Mouse (Mus musculus) hindbrain, embryonic 14.5 days (tissue): Measurements from ENCODE around the gene Lmo1. TPM values are rescaled to one million over a fixed set of nuclear protein-coding genes. Genes with fewer than 3 reads are reported as not detected.

Source experiments
- ATAC-seq: fragments of 200-750 bp; cut with Nextera tagmentation; 2 replicates; pipeline ENCODE4 v1.8.0; 2017; ENCODE audit warnings: moderate number of reproducible peaks, mild to moderate bottlenecking, moderate TSS enrichment, moderate library complexity; ENCODE audit not compliant: low FRiP score
- DNase-seq: peaks from one replicate; pipeline ENCODE4 v3.0.0-alpha.2; 2015; ENCODE audit warnings: low spot score
- H3K27ac ChIP-seq: fragments of 300-500 bp; sonication (generic); 2 replicates; pipeline ENCODE4 v1.5.1; 2014; ENCODE audit warnings: mild to moderate bottlenecking, moderate library complexity
- H3K27me3 ChIP-seq: fragments of 300-500 bp; sonication (generic); 2 replicates; pipeline ENCODE4 v1.6.1; 2014; ENCODE audit warnings: mild to moderate bottlenecking, low read length, mixed read lengths; ENCODE audit not compliant: control insufficient read depth, insufficient read depth
- H3K36me3 ChIP-seq: fragments of 300-500 bp; sonication (generic); replicated peaks from 2 replicates; pipeline ENCODE4 v1.6.1; 2014; ENCODE audit not compliant: control insufficient read depth, insufficient read depth
- H3K4me1 ChIP-seq: fragments of 300-500 bp; sonication (generic); replicated peaks from 2 replicates; pipeline ENCODE4 v1.6.1; 2014; ENCODE audit warnings: antibody characterized with exemption, low read length, mixed read lengths; ENCODE audit not compliant: control insufficient read depth, insufficient read depth
- H3K4me2 ChIP-seq: fragments of 300-500 bp; sonication (generic); replicated peaks from 2 replicates; pipeline ENCODE4 v1.6.1; 2014; ENCODE audit warnings: mild to moderate bottlenecking, moderate library complexity
- H3K4me3 ChIP-seq: fragments of 300-500 bp; sonication (generic); replicated peaks from 2 replicates; pipeline ENCODE4 v1.5.1; 2014; ENCODE audit warnings: mild to moderate bottlenecking, low read length
- H3K9ac ChIP-seq: fragments of 300-500 bp; sonication (generic); 2 replicates; pipeline ENCODE4 v1.6.1; 2014
- H3K9me3 ChIP-seq: fragments of 300-500 bp; sonication (generic); 2 replicates; pipeline ENCODE4 v1.6.1; 2016; ENCODE audit warnings: low read length; ENCODE audit not compliant: control insufficient read depth
- WGBS: fragments of 180-500 bp; shearing (Covaris S2); extraction: QIAGEN DNeasy Blood & Tissue Kit; methylation state at CpG from one replicate; pipeline ENCODE4 v1.1.7; 2014; 5-methylcytosine and 5-hydroxymethylcytosine counted together
- polyA plus RNA-seq: library from polyadenylated mRNA; unstranded; fragments of >200 nt; fragmentation: Nextera tagmentation; extraction: Ambion mirVana; gene quantifications from 2 replicates; pipeline ENCODE4 v1.2.1, GENCODE M21; 2014

The Lmo1 gene
- polyA plus RNA-seq, 1 experiment from 2014 or later: 55.2 TPM

- H3K27ac ChIP-seq: no peak overlapping the region
- no peak overlapping the region for H3K9ac ChIP-seq
- 48% methylated on average over 5 of the region's 5 CpGs for WGBS
- DNase-seq (no peak), ATAC-seq (no peak)
- H3K4me3 ChIP-seq: no peak overlapping the region
- H3K27me3 ChIP-seq: peaks cover 35% of the 10 kb centered on the region; the same call in 1 of the 2 replicates
- no peak overlapping the region for H3K4me2 ChIP-seq
- H3K4me1 ChIP-seq: peaks cover under 1% of the 10 kb centered on the region; the same call in 1 of the 2 replicates
- H3K36me3 ChIP-seq: no peaks in the 10 kb centered on the region
- H3K9me3 ChIP-seq: no peaks in the 10 kb centered on the region
Observed at GRCm38 (mm10) chr7:109185564-109185963, 10.6 kb upstream of the Lmo1 start.

- H3K9me3 ChIP-seq: no peaks in the 10 kb centered on the region
- peaks cover 38% of the 10 kb centered on the region for H3K27me3 ChIP-seq
- H3K27ac ChIP-seq: no peak overlapping the region
- 61% methylated on average over 3 of the region's 3 CpGs for WGBS
- no peak overlapping the region for H3K4me2 ChIP-seq
- H3K4me3 ChIP-seq: no peak overlapping the region
- peaks cover 11% of the 10 kb centered on the region for H3K4me1 ChIP-seq
- no peaks in the 10 kb centered on the region for H3K36me3 ChIP-seq
- no peak for ATAC-seq
- no peak overlapping the region for H3K9ac ChIP-seq
- no peak for DNase-seq
Observed at GRCm38 (mm10) chr7:109176688-109177087, 1.7 kb upstream of the Lmo1 start.

- ATAC-seq: peak; percentile 25; the same call in 1 of the 2 replicates
- Histone ChIP-seq H3K4me3 (peak overlapping the region; percentile 59), H3K36me3 (no peaks in the 10 kb centered on the region), H3K27ac (no peak overlapping the region), H3K9me3 (no peaks in the 10 kb centered on the region), H3K4me2 (peak overlapping the region; percentile 99), H3K4me1 (peaks cover 11% of the 10 kb centered on the region), H3K9ac (peak overlapping the region; percentile 85; the same call in 1 of the 2 replicates), H3K27me3 (peaks cover 38% of the 10 kb centered on the region)
- 6% methylated on average over 13 of the region's 13 CpGs for WGBS
- no peak for DNase-seq
Observed at GRCm38 (mm10) chr7:109175670-109176625, 941 bp upstream of the Lmo1 start.

- Histone ChIP-seq H3K9ac (peak overlapping the region; percentile 85), H3K36me3 (no peaks in the 10 kb centered on the region), H3K4me3 (peak overlapping the region; percentile 59), H3K4me2 (peak overlapping the region; percentile 99), H3K27me3 (peaks cover 35% of the 10 kb centered on the region), H3K27ac (peak overlapping the region; percentile 82), H3K4me1 (peaks cover 13% of the 10 kb centered on the region), H3K9me3 (no peaks in the 10 kb centered on the region)
- WGBS: 5% methylated on average over 31 of the region's 31 CpGs
- ATAC-seq (peak; percentile 29; the same call in 1 of the 2 replicates), DNase-seq (no peak)
Observed at GRCm38 (mm10) chr7:109174337-109174948, 564 bp downstream of the Lmo1 start.

DNA sequence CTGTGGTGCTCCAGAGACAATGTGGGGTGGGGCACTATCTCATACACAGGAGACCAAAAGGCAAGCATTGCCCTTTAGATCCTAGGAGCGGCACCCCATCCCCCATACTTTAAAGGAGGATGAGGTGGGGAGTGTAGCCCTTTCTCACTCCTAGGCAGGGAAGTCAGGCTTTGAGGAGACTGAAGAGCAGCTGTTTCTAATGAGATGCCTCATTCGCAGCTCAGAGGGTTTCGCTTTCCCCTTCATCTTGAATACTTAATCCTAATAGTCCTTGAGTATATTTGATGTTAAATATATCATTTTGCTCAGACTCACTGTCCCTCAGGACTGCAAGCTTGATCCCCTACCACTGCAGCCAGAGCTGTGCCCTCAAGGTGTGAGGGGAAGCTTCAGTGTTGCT lies 3.1 kb downstream of the Lmo1 start:
- DNase-seq: no peak
- no peak overlapping the region for H3K27ac ChIP-seq
- no peaks in the 10 kb centered on the region for H3K9me3 ChIP-seq
- no peaks in the 10 kb centered on the region for H3K36me3 ChIP-seq
- H3K27me3 ChIP-seq: peaks cover 33% of the 10 kb centered on the region
- no peak overlapping the region for H3K4me3 ChIP-seq
- H3K9ac ChIP-seq: no peak overlapping the region
- peak overlapping the region; percentile 99 for H3K4me2 ChIP-seq
- no peak for ATAC-seq
- H3K4me1 ChIP-seq: peaks cover 19% of the 10 kb centered on the region
- WGBS: 30% methylated on average over 3 of the region's 3 CpGs

- Histone ChIP-seq H3K9ac (peak overlapping the region; percentile 75), H3K36me3 (no peaks in the 10 kb centered on the region), H3K9me3 (no peaks in the 10 kb centered on the region), H3K4me1 (peaks cover 26% of the 10 kb centered on the region), H3K27me3 (peaks cover 33% of the 10 kb centered on the region), H3K27ac (peak overlapping the region; percentile 87), H3K4me2 (peak overlapping the region; percentile 98), H3K4me3 (peak overlapping the region; percentile 72)
- DNase-seq (peak; percentile 88), ATAC-seq (peak; percentile 66)
- under 1% methylated on average over 17 of the region's 17 CpGs for WGBS
Observed at GRCm38 (mm10) chr7:109170441-109170820, 4.6 kb downstream of the Lmo1 start.

DNA sequence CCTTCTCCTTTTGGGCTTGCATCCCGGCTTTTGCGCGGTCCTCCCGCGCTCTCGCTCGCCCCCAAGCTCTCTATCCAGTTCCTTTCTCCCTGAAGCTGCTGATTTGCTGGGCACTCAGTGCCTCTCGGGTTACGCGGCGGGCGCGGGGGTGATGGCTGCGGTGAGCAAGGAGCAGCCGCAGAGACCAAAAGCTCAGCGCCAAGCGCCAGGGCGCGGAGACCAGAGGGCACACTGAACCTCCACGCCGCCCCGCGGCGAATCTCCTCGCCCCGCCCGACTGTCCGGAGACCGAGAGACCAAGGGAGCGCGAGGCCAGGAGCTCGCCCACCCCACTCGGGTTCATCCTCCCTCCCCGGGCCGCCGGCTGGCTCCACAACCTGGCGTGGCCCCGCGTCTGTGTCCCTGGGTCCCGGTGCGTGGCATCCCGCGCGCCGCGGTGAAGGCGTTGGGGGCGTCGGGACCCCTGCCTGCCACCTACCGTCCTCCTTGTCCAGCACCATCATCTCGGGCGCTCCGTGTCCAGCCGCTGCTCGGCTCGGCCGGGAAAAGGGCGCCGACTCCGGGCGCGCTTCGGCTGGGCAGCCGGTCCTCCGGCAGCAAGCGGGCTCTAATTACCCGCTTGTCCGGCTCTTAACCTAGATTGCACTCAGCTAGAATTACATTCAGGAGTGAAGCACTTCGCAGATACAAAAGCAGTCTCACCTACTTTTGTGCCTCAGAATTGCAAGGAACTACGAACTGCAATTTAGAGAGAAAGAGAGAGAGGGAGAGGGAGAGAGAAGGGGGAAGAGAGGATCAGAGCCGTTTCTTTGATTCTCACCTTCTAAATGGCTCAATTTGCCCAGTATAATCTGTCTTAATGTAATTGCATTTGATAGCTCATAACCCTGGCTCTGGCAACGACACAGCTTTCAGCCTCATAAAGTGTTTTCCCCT lies 5.2 kb downstream of the Lmo1 start:
- ATAC-seq: 0 out of 2 replicates have a peak, but pooled peaks have one; percentile 15
- Histone ChIP-seq H3K4me1 (peaks cover 26% of the 10 kb centered on the region), H3K4me2 (peak overlapping the region; percentile 98), H3K36me3 (no peaks in the 10 kb centered on the region), H3K27me3 (peaks cover 33% of the 10 kb centered on the region), H3K27ac (peak overlapping the region; percentile 87), H3K4me3 (peak overlapping the region; percentile 72), H3K9ac (peak overlapping the region; percentile 75), H3K9me3 (no peaks in the 10 kb centered on the region)
- no peak for DNase-seq
- under 1% methylated on average over 57 of the region's 72 CpGs for WGBS

- ATAC-seq (no peak), DNase-seq (no peak)
- peak overlapping the region; percentile 98 for H3K4me2 ChIP-seq
- H3K36me3 ChIP-seq: no peaks in the 10 kb centered on the region
- peaks cover 26% of the 10 kb centered on the region for H3K4me1 ChIP-seq
- no peaks in the 10 kb centered on the region for H3K9me3 ChIP-seq
- H3K27me3 ChIP-seq: peaks cover 26% of the 10 kb centered on the region
- peak overlapping the region; percentile 87 for H3K27ac ChIP-seq
- H3K9ac ChIP-seq: peak overlapping the region; percentile 75
- WGBS: 90% methylated on average over 7 of the region's 7 CpGs
- H3K4me3 ChIP-seq: peak overlapping the region; percentile 72
Observed at GRCm38 (mm10) chr7:109168716-109169115, 6.3 kb downstream of the Lmo1 start.
